Mouse (Mus musculus) testis, adult 2 months (tissue): ENCODE data around the gene Pkp4.

Source experiments
- CTCF ChIP-seq: fragments of 200-500 bp; IDR thresholded peaks from 2 replicates; pipeline ENCODE4 v1.5.1; 2012; ENCODE audit warnings: low read depth, mild to moderate bottlenecking, inconsistent platforms, low read length, moderate library complexity; ENCODE audit not compliant: control insufficient read depth, insufficient read depth, insufficient replicate concordance
- POLR2A ChIP-seq: fragments of 200-500 bp; IDR thresholded peaks from 2 replicates; pipeline ENCODE4 v1.6.1; 2012; ENCODE audit warnings: low read depth, mild to moderate bottlenecking, inconsistent platforms, low read length, moderate library complexity; ENCODE audit not compliant: control insufficient read depth

DNA sequence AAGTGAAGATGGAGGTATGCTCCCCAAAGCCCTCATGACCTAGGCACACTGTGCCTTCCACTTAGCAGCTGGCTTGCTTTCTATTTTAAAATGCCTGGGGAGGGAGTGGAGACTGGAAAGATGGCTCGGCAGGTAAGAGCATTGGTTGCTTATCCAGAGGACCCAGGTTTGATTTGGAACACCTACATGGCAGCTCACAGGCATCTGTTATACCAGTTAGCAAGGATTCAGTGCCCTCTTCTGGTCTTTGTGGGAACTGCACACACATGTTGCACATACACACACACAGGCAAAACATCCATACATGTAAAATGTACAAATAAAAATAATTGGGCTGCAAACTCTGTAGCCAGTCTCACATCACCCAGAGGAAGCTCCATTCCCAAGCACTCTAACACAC is 158.0 kb downstream of the Pkp4 start:
- no peak for TF ChIP-seq CTCF
- no peak for TF ChIP-seq POLR2A
